In the genomic region with DNA sequence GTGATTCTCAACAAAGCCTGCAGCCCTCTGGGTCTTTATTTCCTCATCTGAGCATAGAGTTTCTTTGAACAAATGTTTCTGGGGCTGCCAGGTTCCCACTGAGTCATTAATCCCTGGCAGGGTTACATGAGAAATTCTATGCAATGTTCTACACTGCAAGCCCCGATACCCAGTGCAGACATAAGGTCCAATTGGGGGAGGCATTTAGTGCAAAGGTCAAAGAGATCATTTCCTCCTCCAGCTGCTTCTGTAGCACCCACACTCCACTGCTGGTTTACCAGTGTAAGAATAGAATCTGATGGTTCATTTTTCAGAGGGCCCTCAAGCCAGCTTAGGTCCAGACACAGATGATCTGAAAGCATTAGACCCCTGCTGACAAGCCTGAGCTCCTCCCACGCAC, we compare ENCODE assay signal across 24 mouse cellular contexts. TPM values are rescaled to one million over a fixed set of nuclear protein-coding genes. Genes with fewer than 3 reads are reported as not detected.
DNase-seq lines count a peak whose midpoint lies in the region; ATAC-seq lines count a peak whose summit lies in the region.
"Had no signal": no experiment of that assay in that cellular context is flagged by ENCODE, and none has a peak within 500 bp of the region (broad histone marks: within the 10 kb centered on the region; RNA-seq: fewer than 3 reads in every experiment).

No protein-coding gene starts in this region.

- no peak overlapping the region for H3K9ac ChIP-seq in embryonic facial prominence, embryonic 14.5 days (ENCODE audit: low read depth, low read length)
- H3K9ac ChIP-seq: forebrain, embryonic 15.5 days; heart, embryonic 12.5 days; hindbrain, embryonic 12.5 days had no signal

- H3K4me2 ChIP-seq in embryonic facial prominence, embryonic 14.5 days (ENCODE audit: low read depth, low read length), result no peak overlapping the region
- H3K4me2 ChIP-seq: forebrain, embryonic 15.5 days; heart, embryonic 12.5 days; hindbrain, embryonic 12.5 days had no signal

- no peaks in the 10 kb centered on the region for H3K36me3 ChIP-seq in embryonic facial prominence, embryonic 14.5 days (ENCODE audit: control insufficient read depth, insufficient read depth, low read length)
- no peaks in the 10 kb centered on the region for H3K36me3 ChIP-seq in embryonic facial prominence, embryonic 10.5 days (replicated peaks)
- H3K36me3 ChIP-seq: forebrain, embryonic 15.5 days; heart, embryonic 12.5 days; hindbrain, embryonic 12.5 days had no signal

- peak; percentile 74; the same call in 1 of the 2 replicates for ATAC-seq in embryonic facial prominence, embryonic 14.5 days (ENCODE audit: low read depth)
- no peak for ATAC-seq in megakaryocyte progenitor cell, adult 5-6 weeks (replicated peaks; ENCODE audit: poor library complexity)
- ATAC-seq: forebrain, embryonic 15.5 days; intestine, postnatal 0 days; midbrain, embryonic 16.5 days had no signal

- no peaks in the 10 kb centered on the region for H3K27me3 ChIP-seq in embryonic facial prominence, embryonic 14.5 days (replicated peaks; ENCODE audit: control insufficient read depth, insufficient read depth, low read length)
- no peaks in the 10 kb centered on the region for H3K27me3 ChIP-seq in embryonic facial prominence, embryonic 10.5 days (replicated peaks; ENCODE audit: low read depth, poor library complexity, severe bottlenecking)
- H3K27me3 ChIP-seq: forebrain, embryonic 15.5 days; heart, embryonic 12.5 days; hindbrain, embryonic 12.5 days had no signal

- DNase-seq in embryonic facial prominence, embryonic 14.5 days (ENCODE audit: low spot score), result peak; percentile 22
- DNase-seq in embryonic facial prominence, embryonic 10.5 days (ENCODE audit: low spot score), result no peak
- peak; percentile 59 for DNase-seq in cerebellum, adult 11-12 months
- DNase-seq in cerebellum, postnatal 10 days, result peak; percentile 31 to 54
- peak; percentile 12 for DNase-seq in fibroblast of lung, adult 2 months (ENCODE audit: low read depth)
- no peak for DNase-seq in left cerebral cortex, adult 9 months (ENCODE audit: low spot score in 2 of 2)
- no peak for DNase-seq in gastrocnemius, postnatal 14 days
- DNase-seq: adrenal gland, postnatal 25 days; gastrocnemius, postnatal 10 days; heart, adult 18-20 months; heart, postnatal 10 days; kidney, postnatal 4 days; lung, postnatal 4 days; right cerebral cortex, adult 18-20 months; thymus, postnatal 25 days had no signal

- WGBS in embryonic facial prominence, embryonic 14.5 days, result 35% methylated on average over 2 of the region's 2 CpGs
- 49% methylated on average over 2 of the region's 2 CpGs for WGBS in embryonic facial prominence, embryonic 10.5 days

- intact Hi-C loops in gastrocnemius, postnatal 14 days (cut with DNase I; ENCODE audit: low total_unique reads), result no loop called here

- H3K9me3 ChIP-seq in embryonic facial prominence, embryonic 14.5 days (ENCODE audit: control insufficient read depth, low read length), result no peaks in the 10 kb centered on the region
- H3K9me3 ChIP-seq in embryonic facial prominence, embryonic 10.5 days, result no peaks in the 10 kb centered on the region
- H3K9me3 ChIP-seq: forebrain, embryonic 15.5 days; heart, embryonic 12.5 days; hindbrain, embryonic 12.5 days had no signal

- H3K27ac ChIP-seq in embryonic facial prominence, embryonic 14.5 days (replicated peaks; ENCODE audit: low read depth, low read length), result no peak overlapping the region
- no peak overlapping the region for H3K27ac ChIP-seq in embryonic facial prominence, embryonic 10.5 days (replicated peaks)
- H3K27ac ChIP-seq: forebrain, embryonic 15.5 days; hindbrain, embryonic 12.5 days had no signal

- H3K4me3 ChIP-seq in embryonic facial prominence, embryonic 14.5 days (ENCODE audit: low read depth, low read length), result no peak overlapping the region
- no peak overlapping the region for H3K4me3 ChIP-seq in embryonic facial prominence, embryonic 10.5 days
- H3K4me3 ChIP-seq: erythroblast, embryonic 14.5 days; forebrain, embryonic 15.5 days; heart, embryonic 12.5 days; hindbrain, embryonic 12.5 days had no signal

- H3K4me1 ChIP-seq in embryonic facial prominence, embryonic 14.5 days (ENCODE audit: control insufficient read depth, insufficient read depth, low read length), result no peaks in the 10 kb centered on the region
- 0 out of 2 replicates have a peak, but pooled peaks cover 4% of the 10 kb centered on the region for H3K4me1 ChIP-seq in embryonic facial prominence, embryonic 10.5 days
- H3K4me1 ChIP-seq: forebrain, embryonic 15.5 days; heart, embryonic 12.5 days; hindbrain, embryonic 12.5 days had no signal

RNA-seq across cellular contexts. Expression of a gene that starts 14.7 kb away (rescaled TPM):
- 1.0 and 1.2 TPM in 2 replicates for polyA plus RNA-seq in embryonic facial prominence, embryonic 14.5 days (2014; fragmentation: Nextera tagmentation; extraction: Ambion mirVana)
- 0.57 and 0.72 TPM in 2 replicates for polyA plus RNA-seq in embryonic facial prominence, embryonic 10.5 days (2016; fragmentation: Nextera tagmentation; extraction: Ambion mirVana)
- under 1 TPM; 0.07 to 0.10 TPM for total RNA-seq in gastrocnemius, postnatal 14 days (2021)
- total RNA-seq in megakaryocyte progenitor cell, adult 5-6 weeks (2015), result not detected in 2 replicates
- not detected in 2 replicates for total RNA-seq in megakaryocyte progenitor cell, adult 5-6 weeks (2017)
- total RNA-seq: liver, adult 2 months had no signal
- polyA plus RNA-seq: intestine, postnatal 0 days; liver, adult 2 months; liver, embryonic 16.5 days had no signal

Comparison
In these comparisons a context has a peak if more than half of its experiments do, and no peak if none do; other contexts are left out.
1. DNase-seq: peak in embryonic facial prominence, embryonic 14.5 days (single experiment), cerebellum, adult 11-12 months (single experiment), cerebellum, postnatal 10 days (2 of 2) and fibroblast of lung, adult 2 months (single experiment); none in embryonic facial prominence, embryonic 10.5 days (single experiment), left cerebral cortex, adult 9 months (0 of 2) and gastrocnemius, postnatal 14 days (single experiment).